Mouse (Mus musculus) forebrain, embryonic 14.5 days (tissue): ENCODE measurements around the gene Lhb. TPM values are rescaled to one million over a fixed set of nuclear protein-coding genes. Genes with fewer than 3 reads are reported as not detected.

Experiments
- ATAC-seq: fragments of 200-750 bp; cut with Nextera tagmentation; 2 replicates; pipeline ENCODE4 v1.8.0; 2017; ENCODE audit warnings: mild to moderate bottlenecking, moderate library complexity
- DNase-seq: peaks from one replicate; pipeline ENCODE4 v3.0.0-alpha.2; 2015; ENCODE audit warnings: low spot score
- H3K27ac ChIP-seq: fragments of 300-500 bp; sonication (generic); 2 replicates; pipeline ENCODE4 v1.5.1; 2014; ENCODE audit warnings: low read depth, mild to moderate bottlenecking, control low read depth, low read length, moderate library complexity
- H3K27me3 ChIP-seq: fragments of 300-500 bp; sonication (generic); replicated peaks from 2 replicates; pipeline ENCODE4 v1.6.1; 2014; ENCODE audit warnings: low read length, control low read depth, mixed read lengths; ENCODE audit not compliant: control insufficient read depth, insufficient read depth
- H3K36me3 ChIP-seq: fragments of 300-500 bp; sonication (generic); 2 replicates; pipeline ENCODE4 v1.6.1; 2014; ENCODE audit warnings: low read length, control low read depth; ENCODE audit not compliant: control insufficient read depth, insufficient read depth
- H3K4me1 ChIP-seq: fragments of 300-500 bp; sonication (generic); 2 replicates; pipeline ENCODE4 v1.6.1; 2014; ENCODE audit warnings: antibody characterized with exemption, low read length, control low read depth; ENCODE audit not compliant: control insufficient read depth, insufficient read depth
- H3K4me2 ChIP-seq: fragments of 300-500 bp; sonication (generic); 2 replicates; pipeline ENCODE4 v1.6.1; 2014; ENCODE audit warnings: mild to moderate bottlenecking, control low read depth, low read length
- H3K4me3 ChIP-seq: fragments of 300-500 bp; sonication (generic); 2 replicates; pipeline ENCODE4 v1.5.1; 2014; ENCODE audit warnings: low read depth, low read length, control low read depth
- H3K9ac ChIP-seq: fragments of 300-500 bp; sonication (generic); 2 replicates; pipeline ENCODE4 v1.6.1; 2014; ENCODE audit warnings: mild to moderate bottlenecking, low read length, control low read depth, moderate library complexity
- H3K9me3 ChIP-seq: fragments of 300-500 bp; sonication (generic); replicated peaks from 2 replicates; pipeline ENCODE4 v1.6.1; 2016; ENCODE audit warnings: low read length, control low read depth, mixed read lengths; ENCODE audit not compliant: control insufficient read depth
- WGBS: fragments of 180-500 bp; shearing (Covaris S2); extraction: QIAGEN DNeasy Blood & Tissue Kit; methylation state at CpG from one replicate; pipeline ENCODE4 v1.1.7; 2014; 5-methylcytosine and 5-hydroxymethylcytosine counted together
- polyA plus RNA-seq: library from polyadenylated mRNA; unstranded; fragments of >200 nt; fragmentation: Nextera tagmentation; extraction: Ambion mirVana; gene quantifications from 2 replicates; pipeline ENCODE4 v1.2.1, GENCODE M21; 2014

The Lhb gene
- polyA plus RNA-seq, 1 experiment from 2014 or later = 0.46 TPM

- Histone ChIP-seq H3K9me3 (no peaks in the 10 kb centered on the region), H3K27ac (no peak overlapping the region), H3K4me2 (no peak overlapping the region), H3K9ac (no peak overlapping the region), H3K36me3 (no peaks in the 10 kb centered on the region), H3K27me3 (peaks cover 18% of the 10 kb centered on the region), H3K4me1 (no peaks in the 10 kb centered on the region), H3K4me3 (no peak overlapping the region)
- 75% methylated on average over 10 of the region's 10 CpGs for WGBS
- DNase-seq (no peak), ATAC-seq (no peak)
Observed at GRCm38 (mm10) chr7:45401521-45402085, 19.0 kb upstream of the Lhb start.

- Histone ChIP-seq H3K27me3 (peaks cover 38% of the 10 kb centered on the region), H3K4me2 (no peak overlapping the region), H3K36me3 (no peaks in the 10 kb centered on the region), H3K9me3 (no peaks in the 10 kb centered on the region), H3K4me3 (no peak overlapping the region), H3K9ac (no peak overlapping the region), H3K27ac (no peak overlapping the region), H3K4me1 (no peaks in the 10 kb centered on the region)
- DNase-seq = peak; percentile 76
- WGBS = 45% methylated on average over 6 of the region's 6 CpGs
- ATAC-seq = no peak
Observed at GRCm38 (mm10) chr7:45403532-45404261, 16.9 kb upstream of the Lhb start.

- Histone ChIP-seq H3K27ac (no peak within 1 kb of the TSS), H3K36me3 (no peaks in the 10 kb centered on the region), H3K4me3 (peak within 1 kb of the TSS; percentile 20), H3K4me2 (peak within 1 kb of the TSS; percentile 40), H3K4me1 (no peaks in the 10 kb centered on the region), H3K9ac (no peak within 1 kb of the TSS), H3K27me3 (peaks cover 53% of the 10 kb centered on the region), H3K9me3 (no peaks in the 10 kb centered on the region)
- 13% methylated on average over 28 of the region's 28 CpGs for WGBS
- DNase-seq = peak; percentile 39
- ATAC-seq = peak; percentile 18; the same call in 1 of the 2 replicates
Observed at GRCm38 (mm10) chr7:45405091-45406075, 15.2 kb upstream of the Lhb start, which contains the start of gene Kcna7. Gene Kcna7 (plus strand): TSS chr7:45405653.

GRCm38 (mm10) chr7:45406157-45407156, 14.2 kb upstream of the Lhb start:
- peaks cover 64% of the 10 kb centered on the region for H3K27me3 ChIP-seq
- DNase-seq = no peak
- no peaks in the 10 kb centered on the region for H3K36me3 ChIP-seq
- H3K4me2 ChIP-seq = peak overlapping the region; percentile 40
- no peak overlapping the region for H3K27ac ChIP-seq
- 2% methylated on average over 114 of the region's 114 CpGs for WGBS
- peak overlapping the region; percentile 20 for H3K4me3 ChIP-seq
- no peaks in the 10 kb centered on the region for H3K4me1 ChIP-seq
- no peak overlapping the region for H3K9ac ChIP-seq
- no peak for ATAC-seq
- H3K9me3 ChIP-seq = no peaks in the 10 kb centered on the region

GRCm38 (mm10) chr7:45407836-45408235, 12.8 kb upstream of the Lhb start:
- H3K4me3 ChIP-seq = no peak overlapping the region
- ATAC-seq (no peak), DNase-seq (no peak)
- no peaks in the 10 kb centered on the region for H3K4me1 ChIP-seq
- no peaks in the 10 kb centered on the region for H3K9me3 ChIP-seq
- H3K27me3 ChIP-seq = peaks cover 72% of the 10 kb centered on the region
- no peak overlapping the region for H3K27ac ChIP-seq
- WGBS = 80% methylated on average over 10 of the region's 10 CpGs
- H3K4me2 ChIP-seq = no peak overlapping the region
- no peak overlapping the region for H3K9ac ChIP-seq
- H3K36me3 ChIP-seq = no peaks in the 10 kb centered on the region

GRCm38 (mm10) chr7:45408351-45408750, 12.3 kb upstream of the Lhb start:
- no peaks in the 10 kb centered on the region for H3K4me1 ChIP-seq
- ATAC-seq = no peak
- H3K27me3 ChIP-seq = peaks cover 77% of the 10 kb centered on the region
- H3K36me3 ChIP-seq = no peaks in the 10 kb centered on the region
- H3K27ac ChIP-seq = no peak overlapping the region
- 66% methylated on average over 7 of the region's 7 CpGs for WGBS
- no peak overlapping the region for H3K4me2 ChIP-seq
- H3K9ac ChIP-seq = no peak overlapping the region
- no peaks in the 10 kb centered on the region for H3K9me3 ChIP-seq
- no peak overlapping the region for H3K4me3 ChIP-seq
- DNase-seq = no peak

- no peak for ATAC-seq
- Histone ChIP-seq H3K36me3 (no peaks in the 10 kb centered on the region), H3K4me1 (no peaks in the 10 kb centered on the region), H3K9ac (no peak overlapping the region), H3K4me3 (no peak overlapping the region), H3K4me2 (no peak overlapping the region), H3K27ac (no peak overlapping the region), H3K9me3 (no peaks in the 10 kb centered on the region), H3K27me3 (peaks cover 83% of the 10 kb centered on the region)
- DNase-seq = no peak
- WGBS = 89% methylated on average over 17 of the region's 17 CpGs
Observed at GRCm38 (mm10) chr7:45408949-45409348, 11.7 kb upstream of the Lhb start.
